Mouse (Mus musculus) embryo, embryonic 11 days (tissue): Measurements from ENCODE around the gene Slc25a44.
A peak's percentile ranks its signal among the peaks of the same experiment; 100 is the strongest.

Experiments
- DNase-seq: peaks from one replicate; pipeline ENCODE4 v3.0.0-alpha.2; 2015

Gene Slc25a44

DNA sequence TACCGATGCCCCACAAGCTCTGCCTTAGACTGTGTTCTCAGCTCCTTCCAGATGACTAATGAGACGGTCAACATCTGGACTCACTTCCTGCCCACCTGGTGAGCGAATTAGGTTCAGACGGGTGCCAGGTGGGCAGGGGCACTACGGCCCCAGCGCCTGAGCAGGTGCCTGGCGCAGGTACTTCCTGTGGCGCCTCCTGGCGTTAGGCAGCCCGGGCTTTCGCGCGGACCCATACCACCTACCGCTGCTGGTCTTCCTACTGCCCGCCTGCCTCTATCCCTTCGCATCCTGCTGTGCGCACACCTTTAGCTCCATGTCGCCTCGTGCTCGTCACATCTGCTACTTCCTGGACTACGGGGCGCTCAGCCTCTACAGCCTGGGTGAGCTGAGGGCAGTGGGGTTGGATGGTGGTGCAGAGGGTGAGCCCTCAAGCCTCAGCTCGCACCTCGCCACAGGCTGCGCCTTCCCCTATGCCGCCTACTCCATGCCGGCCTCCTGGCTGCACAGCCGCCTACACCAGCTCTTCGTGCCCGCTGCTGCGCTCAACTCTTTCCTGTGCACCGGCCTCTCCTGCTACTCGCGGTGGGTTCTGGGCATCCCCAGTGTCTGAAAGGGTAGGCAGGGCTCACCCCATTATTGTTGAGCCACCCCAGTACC lies 59.1 kb downstream of the Slc25a44 start:
- DNase-seq: no peak

DNA sequence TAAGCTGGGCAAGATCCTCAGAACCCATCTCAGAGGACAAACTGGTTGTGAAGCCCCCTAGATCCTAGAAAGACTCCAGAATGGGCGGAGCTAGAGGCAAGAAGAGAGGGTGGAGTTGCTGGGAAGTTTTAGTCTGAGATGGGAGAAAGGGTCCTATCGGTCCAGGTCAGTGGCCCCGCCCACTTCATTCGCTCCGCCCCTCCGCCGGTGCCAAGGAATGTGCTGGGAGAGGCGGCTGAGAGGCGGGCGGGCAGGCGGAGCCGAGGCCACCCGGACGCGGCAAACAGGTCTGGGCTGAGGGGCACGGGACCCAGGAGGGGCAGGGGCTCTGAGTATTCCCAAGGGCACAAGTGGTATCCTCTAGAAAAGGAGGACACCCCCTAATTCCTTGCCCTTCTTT lies 60.6 kb downstream of the Slc25a44 start, which contains the start of gene Paqr6:
Gene Paqr6 (plus strand): TSS at position 248 of the 400 bp plus-strand sequence.
- peak; percentile 63 for DNase-seq

DNA sequence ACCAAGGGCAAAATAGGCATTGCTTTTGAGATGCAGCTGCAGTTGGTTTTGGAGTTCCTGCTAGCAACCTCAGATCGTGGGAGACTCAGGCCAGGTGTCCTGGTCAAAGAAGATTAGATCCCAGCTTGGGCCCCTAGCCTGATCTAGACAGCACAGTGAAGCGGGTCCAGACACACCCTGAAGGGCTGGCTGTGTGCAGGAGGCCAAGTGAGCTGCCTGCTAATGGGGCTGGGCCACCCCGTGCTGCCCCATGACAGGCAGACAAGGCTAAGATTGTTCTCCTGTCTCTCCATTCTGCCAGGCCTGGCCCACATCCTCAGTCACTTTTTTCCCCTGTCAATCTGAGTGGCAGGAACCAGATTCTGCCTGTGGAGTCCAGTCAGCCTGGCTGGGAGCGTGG lies 61.2 kb downstream of the Slc25a44 start:
- DNase-seq: no peak

DNA sequence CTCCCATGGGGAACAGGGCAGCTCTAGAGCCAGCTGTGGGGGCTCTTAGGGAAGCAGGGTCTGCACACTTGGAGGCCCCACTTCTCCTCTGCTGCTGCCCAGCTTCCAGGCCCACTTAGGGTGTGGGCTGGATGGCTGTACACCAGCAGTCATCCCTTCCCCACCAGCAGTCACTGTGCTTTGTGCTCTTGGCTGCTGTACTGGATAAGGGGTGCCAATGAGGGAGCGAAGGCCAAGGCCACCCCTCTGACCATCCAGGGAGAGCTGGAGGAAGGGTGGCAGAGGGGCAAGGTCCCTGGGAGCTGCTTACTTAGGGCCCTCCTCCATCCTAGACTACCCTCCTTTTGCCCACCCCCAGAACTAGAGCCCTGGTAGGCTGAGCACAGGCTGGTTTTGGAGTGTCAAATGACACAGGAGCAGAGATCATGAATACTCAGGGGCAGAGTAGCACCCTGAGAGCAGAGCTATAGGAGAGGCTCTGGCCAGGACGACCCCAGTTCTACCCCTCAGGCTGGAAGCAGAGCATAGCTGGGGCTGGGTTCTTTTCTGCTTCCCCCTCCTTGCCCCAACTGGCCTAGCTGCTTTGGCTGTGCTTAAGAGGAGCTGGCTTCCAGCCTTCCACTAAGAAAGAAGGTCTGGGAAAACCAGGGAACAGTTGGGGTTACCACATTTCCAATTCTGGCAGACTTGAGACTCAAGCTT lies 63.2 kb downstream of the Slc25a44 start:
- no peak for DNase-seq

DNA sequence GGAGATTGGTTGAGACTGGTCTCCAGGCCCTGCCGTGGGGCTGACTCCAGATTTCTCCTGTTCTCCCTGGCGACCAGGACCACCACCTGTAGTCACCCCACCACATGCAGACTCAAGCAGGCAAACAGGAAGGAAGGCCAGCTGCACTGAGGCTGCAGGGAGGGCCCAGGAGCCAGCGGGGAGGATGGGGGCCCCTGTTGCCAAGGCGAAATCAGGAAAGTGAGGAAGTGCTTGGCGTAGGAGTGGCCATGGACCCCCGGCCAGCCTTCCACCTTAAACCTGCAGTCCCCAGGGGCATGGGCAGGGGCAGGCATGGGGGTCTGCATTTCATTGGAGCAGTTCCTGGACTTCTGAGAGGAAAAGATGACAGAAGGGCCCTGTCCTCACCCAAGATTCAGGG lies 63.8 kb downstream of the Slc25a44 start:
- no peak for DNase-seq
